In the genomic region with DNA sequence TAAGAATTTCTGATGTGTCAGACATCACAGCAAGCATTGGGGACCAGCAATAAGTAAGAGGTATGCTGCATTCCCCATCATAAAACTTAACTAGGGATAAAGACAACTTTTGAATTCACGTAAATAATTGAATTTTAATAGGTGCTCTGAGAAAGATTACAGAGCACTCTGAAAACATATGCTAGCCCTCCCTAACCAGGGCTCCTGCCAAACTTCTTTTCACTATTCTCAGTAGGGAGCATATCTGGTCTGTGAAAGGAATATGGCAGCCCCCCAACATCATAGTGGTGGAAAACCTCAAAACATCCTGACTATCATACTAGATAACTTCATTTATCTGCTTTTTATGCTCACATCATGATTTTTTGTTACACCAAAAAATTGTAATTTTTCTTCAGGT, we compare ENCODE assay signal across 22 mouse cellular contexts.
"Had no signal": no experiment of that assay in that cellular context is flagged by ENCODE, and none has a peak within 500 bp of the region (broad histone marks: within the 10 kb centered on the region; RNA-seq: fewer than 3 reads in every experiment).

No protein-coding gene starts in this region.

- H3K4me1 ChIP-seq: liver, embryonic 12.5 days; liver, embryonic 15.5 days; lung, embryonic 15.5 days; neural tube, embryonic 12.5 days; neural tube, embryonic 15.5 days had no signal

- ATAC-seq: liver, embryonic 12.5 days had no signal

- H3K27me3 ChIP-seq: liver, embryonic 12.5 days; liver, embryonic 15.5 days; lung, embryonic 15.5 days; neural tube, embryonic 12.5 days; neural tube, embryonic 15.5 days had no signal

- H3K4me2 ChIP-seq: liver, embryonic 12.5 days; liver, embryonic 15.5 days; lung, embryonic 15.5 days; midbrain, embryonic 11.5 days; neural tube, embryonic 12.5 days; neural tube, embryonic 15.5 days had no signal

- H3K27ac ChIP-seq: kidney, postnatal 0 days; layer of hippocampus, adult 2 months; liver, embryonic 12.5 days; liver, embryonic 15.5 days; lung, embryonic 15.5 days; neural tube, embryonic 12.5 days; neural tube, embryonic 15.5 days; stomach, postnatal 0 days had no signal

- H3K9ac ChIP-seq: liver, embryonic 12.5 days; liver, embryonic 15.5 days; lung, embryonic 15.5 days; neural tube, embryonic 12.5 days; neural tube, embryonic 15.5 days had no signal

- H3K36me3 ChIP-seq: liver, embryonic 12.5 days; liver, embryonic 15.5 days; neural tube, embryonic 15.5 days had no signal

- DNase-seq: kidney, postnatal 25 days; layer of hippocampus, adult 9-11 months; liver; lung, adult 18-20 months; lung, postnatal 10 days; lung, postnatal 36 days; midbrain, embryonic 14.5 days; right cerebral cortex, adult 18-20 months; right cerebral cortex, postnatal 14 days; right cerebral cortex, postnatal 4 days; thymus, adult 2 months; thymus, postnatal 14 days; thymus, postnatal 4 days had no signal

- H3K9me3 ChIP-seq: liver, embryonic 12.5 days; liver, embryonic 15.5 days; lung, embryonic 15.5 days; neural tube, embryonic 12.5 days; neural tube, embryonic 15.5 days had no signal

- H3K4me3 ChIP-seq: layer of hippocampus, adult 2 months; liver, embryonic 12.5 days; liver, embryonic 15.5 days; lung, embryonic 15.5 days; neural tube, embryonic 12.5 days; neural tube, embryonic 15.5 days had no signal
